In the genomic region with DNA sequence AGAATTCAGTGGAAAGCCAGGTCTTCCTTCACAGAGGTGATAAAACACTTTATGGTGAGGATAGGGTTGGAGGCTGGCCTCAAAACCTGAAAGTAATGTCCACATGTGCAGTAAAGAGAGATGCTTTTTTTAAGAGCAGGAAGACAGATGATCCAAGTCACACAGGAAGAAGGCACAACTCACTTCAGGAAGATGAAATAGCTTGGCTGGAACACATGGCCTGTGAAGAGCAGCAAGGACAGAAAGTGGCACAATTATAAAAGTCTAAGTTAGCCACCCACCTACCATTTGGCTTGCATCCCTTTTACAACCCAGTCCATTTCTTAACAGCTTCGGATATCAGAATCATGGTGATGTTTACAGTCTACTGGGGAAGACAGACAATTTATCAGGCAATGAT, we compare ENCODE assay signal across 21 mouse cellular contexts. TPM values are rescaled to one million over a fixed set of nuclear protein-coding genes. Genes with fewer than 3 reads are reported as not detected.
"Had no signal": no experiment of that assay in that cellular context is flagged by ENCODE, and none has a peak within 500 bp of the region (broad histone marks: within the 10 kb centered on the region; RNA-seq: fewer than 3 reads in every experiment).

No protein-coding gene starts in this region.

- DNase-seq: retina, postnatal 1 day; right cerebral cortex, adult 18-20 months; right cerebral cortex, postnatal 14 days; right cerebral cortex, postnatal 25 days; right cerebral cortex, postnatal 4 days; spleen, adult 18-20 months; thymus, adult 18-20 months; thymus, adult 2 months; thymus, postnatal 14 days; thymus, postnatal 25 days; thymus, postnatal 36 days; thymus, postnatal 4 days had no signal

- H3K9ac ChIP-seq: neural tube, embryonic 15.5 days; stomach, embryonic 15.5 days had no signal

- H3K4me1 ChIP-seq: stomach, embryonic 15.5 days had no signal

- H3K9me3 ChIP-seq: neural tube, embryonic 15.5 days; stomach, embryonic 15.5 days had no signal

- H3K27ac ChIP-seq: neural tube, embryonic 15.5 days; stomach, embryonic 15.5 days; stomach, postnatal 0 days had no signal

- H3K4me2 ChIP-seq: neural tube, embryonic 15.5 days; stomach, embryonic 15.5 days had no signal

- H3K27me3 ChIP-seq: stomach, embryonic 15.5 days had no signal

- H3K36me3 ChIP-seq: neural tube, embryonic 15.5 days; stomach, embryonic 15.5 days had no signal

- H3K4me3 ChIP-seq: neural tube, embryonic 15.5 days; stomach, embryonic 15.5 days had no signal

RNA-seq across cellular contexts. Expression of a gene that starts 50.1 kb away (rescaled TPM):
- total RNA-seq: neutrophil, adult 5-6 weeks had no signal
- polyA plus RNA-seq: spleen, adult 2 months; stomach, embryonic 14.5 days; testis, adult 2 months; thymus, postnatal 0 days; urinary bladder, adult 2 months had no signal
